Mouse (Mus musculus): ENCODE results near the gene Snrnp70. TPM values are rescaled to one million over a fixed set of nuclear protein-coding genes. Genes with fewer than 3 reads are reported as not detected.
A peak's percentile ranks its signal among the peaks of the same experiment; 100 is the strongest.

Snrnp70 gene
- polyA plus RNA-seq, 1 experiment from 2014 or later = 202 TPM

DNA sequence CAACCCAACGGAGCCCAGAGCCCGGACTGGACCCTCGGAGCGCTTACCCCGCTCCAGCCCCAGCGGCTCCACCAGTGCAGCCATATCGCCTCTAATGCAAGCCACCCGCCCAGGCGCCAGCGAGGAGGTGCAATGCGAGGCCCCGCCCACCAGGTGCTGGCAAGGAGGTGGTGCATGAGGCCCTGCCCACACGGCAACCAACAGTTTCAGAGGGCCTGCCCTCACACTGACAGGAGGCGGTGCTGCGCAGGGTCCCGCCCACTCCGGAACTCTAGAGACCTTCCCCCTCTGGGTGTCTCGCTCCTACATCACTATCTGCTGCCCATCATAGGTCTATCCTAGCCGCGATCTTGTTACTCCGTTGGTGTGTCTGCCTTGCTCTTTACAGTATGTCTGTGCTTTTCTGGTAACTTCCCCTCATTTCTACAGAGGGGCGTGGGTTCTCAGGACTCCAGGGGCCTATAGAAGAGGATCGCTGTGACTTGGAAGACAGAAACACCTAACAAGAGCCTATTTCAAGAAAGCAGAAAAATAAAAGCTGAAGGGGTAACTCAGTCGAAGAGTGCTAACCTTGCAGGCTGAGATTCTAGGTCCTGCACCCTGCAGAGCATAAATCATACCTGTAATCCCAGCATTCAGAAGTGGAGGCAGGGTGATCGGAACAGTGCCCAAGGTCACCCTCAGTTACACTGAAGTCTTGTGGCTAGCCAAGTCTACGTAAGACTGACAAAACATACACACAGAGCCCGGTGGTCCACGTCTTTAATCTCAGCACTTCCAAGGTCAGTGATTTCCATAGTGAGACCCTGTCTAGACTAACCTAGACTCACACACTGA, 24.8 kb downstream of the Snrnp70 start, which contains the start of gene Lin7b:
Gene Lin7b, minus strand, starts transcription at position 109 of the 837 bp plus-strand sequence.
- WGBS = 10% methylated on average over 28 of the region's 28 CpGs
- H3K4me3 ChIP-seq = peak within 1 kb of the TSS; percentile 48
- H3K27ac ChIP-seq = peak within 1 kb of the TSS; percentile 35; the same call in 1 of the 2 replicates
- no peaks in the 10 kb centered on the region for H3K9me3 ChIP-seq
- H3K4me1 ChIP-seq = peaks cover 32% of the 10 kb centered on the region
- ATAC-seq (replicated peaks) = peak; percentile 40
- peaks cover 7% of the 10 kb centered on the region; the same call in 1 of the 2 replicates for H3K27me3 ChIP-seq (replicated peaks)
- H3K4me2 ChIP-seq = peak within 1 kb of the TSS; percentile 97
- peaks cover 12% of the 10 kb centered on the region for H3K36me3 ChIP-seq (replicated peaks)
- peak within 1 kb of the TSS; percentile 57 for H3K9ac ChIP-seq

DNA sequence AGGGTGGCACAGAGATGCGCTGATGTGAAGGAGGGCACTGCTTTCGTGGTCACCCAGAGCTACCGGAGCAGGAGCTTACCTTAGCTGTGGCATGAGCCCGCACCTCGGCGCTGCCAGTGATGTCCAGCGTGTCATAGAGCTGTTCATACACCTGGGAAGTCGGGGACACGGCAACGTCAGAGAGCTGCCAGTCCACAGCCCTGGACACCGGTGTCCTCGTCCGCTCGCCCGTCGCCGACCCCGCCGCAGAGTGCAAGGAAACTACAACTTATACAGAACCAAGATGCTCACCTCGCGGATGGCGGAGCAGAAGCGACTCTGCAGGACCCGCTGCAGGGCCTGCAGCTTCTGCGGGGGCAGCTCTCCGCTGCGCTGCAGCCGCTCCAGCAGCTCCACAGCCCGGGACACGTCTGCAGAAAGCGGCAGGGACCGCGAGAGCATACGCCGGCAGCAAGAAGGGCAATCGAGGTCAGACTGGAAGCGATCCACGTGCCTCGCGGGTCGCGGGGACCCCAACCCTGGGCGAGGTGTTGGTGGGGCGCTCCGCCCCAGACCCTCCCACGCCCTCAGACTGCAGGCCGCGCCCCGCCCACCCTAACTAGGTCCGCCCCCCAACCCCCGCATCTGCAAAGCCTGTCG, 25.6 kb downstream of the Snrnp70 start:
- H3K4me3 ChIP-seq = peak overlapping the region; percentile 48
- peak overlapping the region; percentile 57 for H3K9ac ChIP-seq
- H3K9me3 ChIP-seq = no peaks in the 10 kb centered on the region
- peak; percentile 12 for ATAC-seq (replicated peaks)
- H3K27ac ChIP-seq = 0 out of 2 replicates have a peak overlapping the region, but pooled peaks have one; percentile 35
- H3K4me2 ChIP-seq = peak overlapping the region; percentile 97
- peaks cover 6% of the 10 kb centered on the region for H3K36me3 ChIP-seq (replicated peaks)
- peaks cover 7% of the 10 kb centered on the region; the same call in 1 of the 2 replicates for H3K27me3 ChIP-seq (replicated peaks)
- H3K4me1 ChIP-seq = peaks cover 40% of the 10 kb centered on the region
- WGBS = 10% methylated on average over 45 of the region's 52 CpGs

DNA sequence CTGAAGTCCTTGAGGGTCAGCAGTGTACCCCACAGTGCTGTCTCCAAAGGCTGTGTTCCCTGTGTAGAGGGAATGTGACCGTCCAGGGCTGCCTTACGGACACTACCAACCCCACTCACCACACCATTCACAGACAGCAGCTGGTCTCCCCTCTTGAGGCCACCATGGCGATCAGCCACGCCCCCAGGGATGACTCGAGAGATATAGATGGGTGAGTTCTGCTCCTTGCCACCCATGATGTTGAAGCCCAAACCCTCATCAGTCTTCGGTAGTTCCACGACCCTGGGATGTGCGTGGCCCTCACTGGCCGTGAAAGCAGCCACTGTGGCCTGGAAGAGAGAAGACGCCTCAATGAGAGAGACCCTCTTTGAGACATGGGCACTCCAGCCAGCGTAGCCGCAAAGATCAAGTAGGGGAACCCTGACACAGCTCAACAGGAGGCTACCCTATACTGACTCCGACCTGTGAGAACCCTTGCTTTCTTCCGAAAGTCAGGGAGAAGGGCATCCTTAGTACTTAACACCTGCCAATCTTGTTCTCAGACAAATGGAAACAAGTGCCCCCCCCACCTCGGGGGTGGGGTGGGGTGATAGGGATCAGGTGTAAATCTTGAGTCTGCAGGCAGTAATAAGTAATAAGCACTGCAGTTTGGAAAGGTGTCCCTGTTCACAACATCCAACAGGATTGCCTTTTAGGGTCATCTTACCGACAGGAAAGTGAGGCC, 26.4 kb downstream of the Snrnp70 start:
- peaks cover 44% of the 10 kb centered on the region for H3K4me1 ChIP-seq
- peak overlapping the region; percentile 48 for H3K4me3 ChIP-seq
- H3K9ac ChIP-seq = no peak overlapping the region
- ATAC-seq (replicated peaks) = no peak
- H3K27ac ChIP-seq = no peak overlapping the region
- no peaks in the 10 kb centered on the region for H3K9me3 ChIP-seq
- H3K4me2 ChIP-seq = peak overlapping the region; percentile 97
- WGBS = 76% methylated on average over 16 of the region's 16 CpGs
- peaks cover 7% of the 10 kb centered on the region; the same call in 1 of the 2 replicates for H3K27me3 ChIP-seq (replicated peaks)
- peaks cover 3% of the 10 kb centered on the region for H3K36me3 ChIP-seq (replicated peaks)

DNA sequence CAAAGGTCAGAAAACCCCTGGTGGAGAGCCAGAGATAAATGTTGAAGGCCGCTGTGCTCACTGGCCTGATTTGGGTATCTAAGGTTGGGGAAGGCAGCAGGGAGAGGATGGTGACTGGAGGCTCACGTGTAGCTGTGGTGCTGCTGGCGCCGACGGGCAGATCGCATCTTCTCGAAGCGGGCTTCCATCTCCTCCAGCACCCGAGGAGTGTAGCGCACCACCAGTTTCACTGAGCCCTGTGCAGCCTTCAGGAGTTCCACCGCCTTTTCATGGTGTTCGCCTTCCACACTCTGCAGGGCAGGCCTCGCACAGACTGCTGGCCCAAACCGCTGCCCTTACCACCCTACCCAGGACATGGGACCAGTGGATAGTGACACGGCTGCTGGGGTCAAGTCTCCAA, 27.4 kb downstream of the Snrnp70 start:
- H3K27ac ChIP-seq = peak overlapping the region; percentile 85; the same call in 1 of the 2 replicates
- WGBS = 86% methylated on average over 15 of the region's 15 CpGs
- peaks cover 49% of the 10 kb centered on the region for H3K4me1 ChIP-seq
- H3K27me3 ChIP-seq (replicated peaks) = peaks cover 7% of the 10 kb centered on the region; the same call in 1 of the 2 replicates
- peak overlapping the region; percentile 77 for H3K4me2 ChIP-seq
- no peaks in the 10 kb centered on the region for H3K9me3 ChIP-seq
- ATAC-seq (replicated peaks) = no peak
- H3K36me3 ChIP-seq (replicated peaks) = no peaks in the 10 kb centered on the region; the same call in 1 of the 2 replicates
- peak overlapping the region; percentile 74 for H3K4me3 ChIP-seq
- peak overlapping the region; percentile 64 for H3K9ac ChIP-seq

DNA sequence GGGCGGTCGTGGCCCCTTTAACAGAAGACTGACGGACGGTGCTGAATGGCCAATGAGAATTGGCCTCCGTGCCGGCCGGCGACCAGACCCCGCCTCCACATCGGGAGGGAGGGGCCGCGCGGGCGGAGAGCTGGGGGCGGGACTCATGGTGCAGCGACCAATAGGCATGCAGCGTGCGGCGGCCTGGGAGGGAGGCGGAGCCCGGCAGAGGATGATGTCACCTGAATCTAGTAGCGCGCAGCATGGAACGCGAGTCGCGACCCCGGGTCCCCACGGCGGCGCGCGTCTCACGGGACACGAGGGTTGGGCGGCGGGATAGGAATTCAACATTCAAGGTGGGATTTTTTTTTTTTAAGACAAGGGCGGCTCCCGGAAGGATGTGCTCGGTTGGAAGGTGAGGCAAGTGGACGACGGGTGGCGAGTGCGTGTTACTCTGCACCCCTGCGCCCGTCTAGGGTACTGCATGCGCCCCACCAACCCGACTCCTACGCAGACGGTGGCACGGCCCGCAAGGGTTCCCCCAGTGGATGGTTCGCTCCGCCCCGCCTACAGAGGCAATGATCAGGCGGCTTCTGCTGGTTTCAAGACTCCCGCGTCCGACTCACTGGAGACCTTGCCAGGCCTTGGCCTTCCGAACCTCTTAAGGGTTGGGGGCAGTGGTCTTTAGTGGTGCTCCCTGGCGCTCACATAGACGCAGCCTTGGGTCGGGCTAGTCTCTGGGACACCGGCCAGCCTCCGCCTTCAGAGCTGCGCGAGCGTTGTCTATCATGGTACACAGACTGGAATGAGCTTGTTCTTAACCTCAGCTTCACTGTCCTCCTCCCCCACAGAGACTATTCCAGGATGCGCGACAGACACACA, 28.3 kb downstream of the Snrnp70 start:
- Histone ChIP-seq H3K27ac (peak overlapping the region; percentile 85), H3K4me3 (peak overlapping the region; percentile 74), H3K4me2 (peak overlapping the region; percentile 77), H3K9ac (peak overlapping the region; percentile 85), H3K36me3 (replicated peaks) (no peaks in the 10 kb centered on the region), H3K4me1 (peaks cover 58% of the 10 kb centered on the region), H3K27me3 (replicated peaks) (peaks cover 7% of the 10 kb centered on the region; the same call in 1 of the 2 replicates), H3K9me3 (no peaks in the 10 kb centered on the region)
- ATAC-seq (replicated peaks) = peak; percentile 89
- WGBS = 1% methylated on average over 70 of the region's 70 CpGs

DNA sequence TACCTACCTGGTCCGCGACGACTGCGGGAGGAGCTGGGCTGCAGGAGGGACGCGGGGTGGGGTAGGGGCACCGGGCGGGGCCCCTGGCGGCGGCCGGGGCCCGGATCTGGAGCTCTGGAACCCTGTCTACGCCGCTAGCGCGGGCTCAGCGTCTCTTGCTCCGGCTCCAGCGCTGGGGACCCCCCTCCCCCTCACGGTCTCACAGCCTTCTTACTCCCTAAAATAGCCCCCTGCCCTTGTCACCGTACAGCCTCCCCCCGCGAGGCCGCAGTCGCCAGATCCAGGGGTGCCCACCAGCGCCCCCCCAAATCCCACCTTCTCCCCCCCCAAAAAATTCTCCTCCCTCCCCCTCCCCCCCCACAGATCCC, 28.9 kb downstream of the Snrnp70 start, which contains the start of gene Ppfia3:
Gene Ppfia3, minus strand, starts transcription at position 368 of the 368 bp plus-strand sequence.
- peaks cover 64% of the 10 kb centered on the region for H3K4me1 ChIP-seq
- peak; percentile 52 for ATAC-seq (replicated peaks)

DNA sequence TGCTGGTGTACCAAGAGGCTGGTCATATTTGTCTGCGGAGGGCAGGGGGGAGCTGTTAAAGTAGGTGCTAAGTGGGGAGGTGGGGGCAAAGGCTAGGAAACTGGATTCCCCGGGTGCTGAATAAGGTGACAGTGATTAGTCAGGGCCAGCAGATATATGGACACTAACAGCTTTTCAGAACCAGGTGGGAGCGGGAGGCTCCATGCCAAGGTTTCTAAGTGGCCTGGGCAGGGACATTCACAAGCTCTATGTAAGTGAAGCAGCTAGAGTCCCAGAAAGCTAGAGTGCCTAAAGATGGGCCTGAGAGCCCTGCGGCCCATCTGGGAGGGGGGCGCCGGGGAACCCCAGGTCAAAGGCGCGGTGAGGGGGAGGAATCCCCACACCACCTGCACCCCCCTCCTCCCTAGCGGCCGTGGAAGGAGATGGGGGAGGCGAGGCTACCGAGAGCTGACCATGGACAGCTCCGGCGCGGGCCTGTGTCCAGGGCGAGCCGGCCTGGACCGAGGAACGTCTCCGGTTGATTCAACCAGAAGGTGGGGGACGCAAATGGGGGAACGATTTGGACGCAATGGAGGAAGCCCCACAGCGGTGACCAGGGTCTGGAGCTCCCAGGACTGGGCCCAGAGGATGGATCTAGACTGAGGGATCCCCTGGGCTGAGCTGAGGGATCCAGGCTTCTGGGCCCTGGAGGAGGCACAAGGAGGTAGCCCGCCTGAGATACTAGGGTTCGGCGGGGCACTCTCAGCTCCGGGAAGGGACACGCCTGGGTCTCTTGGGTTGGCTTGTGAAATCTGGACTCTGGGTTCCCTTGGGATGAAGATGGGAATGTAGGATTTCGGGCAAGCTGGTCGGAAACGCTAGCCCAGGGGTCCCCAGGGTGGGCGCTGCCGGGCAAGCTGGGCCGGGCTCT, 29.5 kb downstream of the Snrnp70 start:
- Histone ChIP-seq H3K4me2 (peak overlapping the region; percentile 74), H3K27ac (peak overlapping the region; percentile 78), H3K36me3 (replicated peaks) (no peaks in the 10 kb centered on the region), H3K4me3 (peak overlapping the region; percentile 74), H3K27me3 (replicated peaks) (peaks cover 7% of the 10 kb centered on the region; the same call in 1 of the 2 replicates), H3K9me3 (no peaks in the 10 kb centered on the region), H3K4me1 (peaks cover 70% of the 10 kb centered on the region), H3K9ac (peak overlapping the region; percentile 85)
- ATAC-seq (replicated peaks) = no peak
- 5% methylated on average over 28 of the region's 35 CpGs for WGBS

More for the DNA sequence above, 28.9 kb downstream of the Snrnp70 start, which contains the start of gene Ppfia3:
- Histone ChIP-seq H3K27ac (peak within 1 kb of the TSS; percentile 85), H3K9me3 (no peaks in the 10 kb centered on the region), H3K27me3 (replicated peaks) (peaks cover 7% of the 10 kb centered on the region; the same call in 1 of the 2 replicates), H3K36me3 (replicated peaks) (no peaks in the 10 kb centered on the region), H3K4me2 (peak within 1 kb of the TSS; percentile 77), H3K9ac (peak within 1 kb of the TSS; percentile 85), H3K4me3 (peak within 1 kb of the TSS; percentile 74)
- under 1% methylated on average over 24 of the region's 26 CpGs for WGBS

DNA sequence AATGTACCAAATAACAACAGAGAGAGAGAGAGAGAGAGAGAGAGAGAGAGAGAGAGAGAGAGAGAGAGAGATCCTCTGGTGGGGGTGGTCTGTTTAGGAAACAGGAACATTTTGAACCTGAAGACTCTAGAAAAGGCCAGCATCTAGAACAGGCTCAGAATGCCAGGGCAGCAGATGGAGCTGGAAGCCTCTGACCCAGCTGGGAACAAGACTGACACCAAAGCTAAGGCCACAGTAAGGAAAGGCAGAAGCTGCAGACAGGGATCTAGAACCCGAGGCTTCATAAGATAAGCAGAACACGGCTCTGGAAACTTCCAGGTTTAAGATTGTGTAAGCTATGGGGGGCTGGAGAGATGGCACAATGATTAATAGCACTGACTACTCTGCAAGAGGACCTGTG, 31.6 kb downstream of the Snrnp70 start:
- Histone ChIP-seq H3K27ac (no peak overlapping the region), H3K9ac (no peak overlapping the region), H3K9me3 (no peaks in the 10 kb centered on the region), H3K4me1 (peaks cover 52% of the 10 kb centered on the region), H3K36me3 (replicated peaks) (no peaks in the 10 kb centered on the region), H3K4me2 (no peak overlapping the region), H3K27me3 (replicated peaks) (peaks cover 2% of the 10 kb centered on the region; the same call in 1 of the 2 replicates), H3K4me3 (no peak overlapping the region)
- no peak for ATAC-seq (replicated peaks)
- 92% methylated on average over 2 of the region's 2 CpGs for WGBS

DNA sequence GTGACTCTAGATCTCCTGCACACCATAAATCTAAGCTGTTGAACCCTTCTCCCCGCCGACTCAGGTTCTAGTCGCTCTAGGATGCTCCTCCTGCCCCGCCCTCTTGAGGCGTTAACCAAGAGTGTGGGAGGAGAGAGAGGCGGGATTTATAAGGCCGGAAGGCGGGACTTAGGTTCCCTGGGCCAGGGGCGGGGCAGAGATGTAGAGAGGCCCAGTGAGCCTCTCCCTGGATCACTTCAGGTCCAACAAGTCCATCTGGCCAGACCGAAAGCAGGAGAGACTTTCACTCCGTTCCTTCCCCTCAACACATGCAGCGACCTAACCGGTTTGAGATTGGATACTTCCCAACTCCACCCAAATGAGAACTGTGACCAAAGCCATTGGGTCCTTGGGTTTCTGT, 32.7 kb downstream of the Snrnp70 start:
- peak overlapping the region; percentile 4; the same call in 1 of the 2 replicates for H3K4me2 ChIP-seq
- no peak for ATAC-seq (replicated peaks)
- WGBS = 13% methylated on average over 13 of the region's 13 CpGs
- no peak overlapping the region for H3K4me3 ChIP-seq
- H3K36me3 ChIP-seq (replicated peaks) = peaks cover 8% of the 10 kb centered on the region; the same call in 1 of the 2 replicates
- peaks cover 46% of the 10 kb centered on the region for H3K4me1 ChIP-seq
- no peaks in the 10 kb centered on the region; the same call in 1 of the 2 replicates for H3K27me3 ChIP-seq (replicated peaks)
- no peak overlapping the region for H3K9ac ChIP-seq
- no peaks in the 10 kb centered on the region for H3K9me3 ChIP-seq
- H3K27ac ChIP-seq = no peak overlapping the region

DNA sequence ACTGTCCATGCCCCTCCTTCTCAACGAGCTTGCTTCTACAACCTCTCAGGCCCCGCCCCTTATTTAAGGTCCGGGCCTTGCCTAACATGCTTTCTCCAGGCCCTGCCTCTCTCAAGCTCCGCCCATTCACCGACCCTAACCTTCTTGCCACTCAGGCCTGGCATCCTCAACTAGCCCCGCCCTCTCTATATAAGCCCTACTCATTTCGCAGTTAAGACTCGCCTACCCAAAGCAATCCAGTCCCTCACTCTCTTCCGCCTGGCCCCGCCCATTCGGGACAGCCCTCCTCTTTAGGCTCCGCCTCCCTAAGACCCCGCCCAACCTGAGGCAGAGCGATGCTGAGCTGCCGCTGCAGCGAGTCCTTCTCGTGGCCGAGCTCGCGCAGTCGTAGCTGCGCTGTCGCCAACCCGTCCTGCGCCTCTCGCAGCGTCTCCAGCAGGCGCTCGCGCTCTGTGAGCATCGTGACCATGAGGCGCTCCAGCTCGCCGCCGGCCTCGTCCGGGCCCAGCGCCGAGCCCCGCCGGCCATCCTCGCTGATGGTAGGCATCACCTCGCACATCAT, 34.2 kb downstream of the Snrnp70 start:
- Histone ChIP-seq H3K36me3 (replicated peaks) (peaks cover 21% of the 10 kb centered on the region; the same call in 1 of the 2 replicates), H3K4me2 (peak overlapping the region; percentile 60), H3K27ac (peak overlapping the region; percentile 66), H3K27me3 (replicated peaks) (no peaks in the 10 kb centered on the region; the same call in 1 of the 2 replicates), H3K9me3 (no peaks in the 10 kb centered on the region), H3K4me1 (peaks cover 42% of the 10 kb centered on the region), H3K9ac (peak overlapping the region; percentile 43), H3K4me3 (peak overlapping the region; percentile 41)
- under 1% methylated on average over 43 of the region's 43 CpGs for WGBS
- ATAC-seq (replicated peaks) = peak; percentile 87

All from midbrain, embryonic 15.5 days (tissue).